Mouse (Mus musculus): Measurements from ENCODE around the gene C1qtnf7. TPM values are rescaled to one million over a fixed set of nuclear protein-coding genes. Genes with fewer than 3 reads are reported as not detected.

C1qtnf7 gene
- total RNA-seq (2014; rRNA removed) (1.0 and 1.2 TPM in 2 replicates), polyA plus RNA-seq (2015; fragmentation: Nextera tagmentation; extraction: Ambion mirVana) (1.1 and 1.5 TPM in 2 replicates)

- no peak within 1 kb of the TSS for H3K4me3 ChIP-seq (ENCODE audit: low read depth, low read length)
- 70% methylated on average over 15 of the region's 15 CpGs for WGBS
- no peaks in the 10 kb centered on the region for H3K9me3 ChIP-seq (ENCODE audit: low read length)
- no peaks in the 10 kb centered on the region for H3K4me1 ChIP-seq (ENCODE audit: insufficient read depth, low read length)
- no peaks in the 10 kb centered on the region for H3K27me3 ChIP-seq (ENCODE audit: insufficient read depth, low read length)
- no peak for ATAC-seq (ENCODE audit: low FRiP score)
- DNase-seq (ENCODE audit: low spot score), result no peak
- H3K4me2 ChIP-seq (ENCODE audit: low read depth, low read length, poor library complexity, severe bottlenecking), result no peak within 1 kb of the TSS
- no peak for TF ChIP-seq CTCF (IDR thresholded peaks at IDR 0.05)
- no peaks in the 10 kb centered on the region for H3K36me3 ChIP-seq (ENCODE audit: insufficient read depth, low read length)
- no peak within 1 kb of the TSS for H3K9ac ChIP-seq (replicated peaks; ENCODE audit: low read length, poor library complexity, severe bottlenecking)
- H3K27ac ChIP-seq (ENCODE audit: low read depth, low read length), result no peak within 1 kb of the TSS
Measured at GRCm38 (mm10) chr5:43515401-43515976, at the start of gene C1qtnf7. Gene C1qtnf7 (plus strand): TSS chr5:43515538.

GRCm38 (mm10) chr5:43466762-43467161, 48.6 kb upstream of the C1qtnf7 start:
- Histone ChIP-seq H3K9me3 (ENCODE audit: low read length) (no peaks in the 10 kb centered on the region), H3K4me3 (ENCODE audit: low read depth, low read length) (no peak overlapping the region), H3K4me1 (ENCODE audit: insufficient read depth, low read length) (no peaks in the 10 kb centered on the region), H3K9ac (replicated peaks; ENCODE audit: low read length, poor library complexity, severe bottlenecking) (no peak overlapping the region), H3K4me2 (ENCODE audit: low read depth, low read length, poor library complexity, severe bottlenecking) (no peak overlapping the region), H3K27ac (ENCODE audit: low read depth, low read length) (no peak overlapping the region), H3K36me3 (ENCODE audit: insufficient read depth, low read length) (no peaks in the 10 kb centered on the region), H3K27me3 (ENCODE audit: insufficient read depth, low read length) (no peaks in the 10 kb centered on the region)
- ATAC-seq (ENCODE audit: low FRiP score), result no peak
- 90% methylated on average over 2 of the region's 2 CpGs for WGBS
- DNase-seq (ENCODE audit: low spot score), result no peak
- no peak for TF ChIP-seq CTCF (IDR thresholded peaks at IDR 0.05)

- no peak overlapping the region for H3K27ac ChIP-seq (ENCODE audit: low read depth, low read length)
- H3K9ac ChIP-seq (replicated peaks; ENCODE audit: low read length, poor library complexity, severe bottlenecking), result no peak overlapping the region
- no peak overlapping the region for H3K4me2 ChIP-seq (ENCODE audit: low read depth, low read length, poor library complexity, severe bottlenecking)
- no peaks in the 10 kb centered on the region for H3K27me3 ChIP-seq (ENCODE audit: insufficient read depth, low read length)
- no peak for DNase-seq (ENCODE audit: low spot score)
- no peaks in the 10 kb centered on the region for H3K9me3 ChIP-seq (ENCODE audit: low read length)
- no peak for ATAC-seq (ENCODE audit: low FRiP score)
- H3K4me3 ChIP-seq (ENCODE audit: low read depth, low read length), result no peak overlapping the region
- H3K4me1 ChIP-seq (ENCODE audit: insufficient read depth, low read length), result no peaks in the 10 kb centered on the region
- no peaks in the 10 kb centered on the region for H3K36me3 ChIP-seq (ENCODE audit: insufficient read depth, low read length)
- no peak for TF ChIP-seq CTCF (IDR thresholded peaks at IDR 0.05)
- WGBS, result 79% methylated on average over 3 of the region's 3 CpGs
Measured at GRCm38 (mm10) chr5:43467214-43467613, 48.1 kb upstream of the C1qtnf7 start.

- H3K27ac ChIP-seq (ENCODE audit: low read depth, low read length), result no peak overlapping the region
- WGBS, result 76% methylated on average over 10 of the region's 10 CpGs
- no peak for ATAC-seq (ENCODE audit: low FRiP score)
Measured at GRCm38 (mm10) chr5:43468937-43469336, 46.4 kb upstream of the C1qtnf7 start.

GRCm38 (mm10) chr5:43477953-43478352, 37.4 kb upstream of the C1qtnf7 start:
- no peak for TF ChIP-seq CTCF (IDR thresholded peaks at IDR 0.05)
- Histone ChIP-seq H3K9ac (replicated peaks; ENCODE audit: low read length, poor library complexity, severe bottlenecking) (no peak overlapping the region), H3K36me3 (ENCODE audit: insufficient read depth, low read length) (no peaks in the 10 kb centered on the region), H3K4me2 (ENCODE audit: low read depth, low read length, poor library complexity, severe bottlenecking) (no peak overlapping the region), H3K4me3 (ENCODE audit: low read depth, low read length) (no peak overlapping the region), H3K9me3 (ENCODE audit: low read length) (no peaks in the 10 kb centered on the region), H3K27ac (ENCODE audit: low read depth, low read length) (no peak overlapping the region), H3K4me1 (ENCODE audit: insufficient read depth, low read length) (no peaks in the 10 kb centered on the region; the same call in 1 of the 2 replicates), H3K27me3 (ENCODE audit: insufficient read depth, low read length) (no peaks in the 10 kb centered on the region)
- ATAC-seq (ENCODE audit: low FRiP score), result no peak
- DNase-seq (ENCODE audit: low spot score), result no peak
- 84% methylated on average over 5 of the region's 5 CpGs for WGBS

More at GRCm38 (mm10) chr5:43468937-43469336, 46.4 kb upstream of the C1qtnf7 start:
- no peak for DNase-seq (ENCODE audit: low spot score)
- H3K4me1 ChIP-seq (ENCODE audit: insufficient read depth, low read length), result no peaks in the 10 kb centered on the region
- no peaks in the 10 kb centered on the region for H3K9me3 ChIP-seq (ENCODE audit: low read length)
- no peak overlapping the region for H3K4me3 ChIP-seq (ENCODE audit: low read depth, low read length)
- H3K9ac ChIP-seq (replicated peaks; ENCODE audit: low read length, poor library complexity, severe bottlenecking), result no peak overlapping the region
- no peak for TF ChIP-seq CTCF (IDR thresholded peaks at IDR 0.05)
- no peak overlapping the region for H3K4me2 ChIP-seq (ENCODE audit: low read depth, low read length, poor library complexity, severe bottlenecking)
- no peaks in the 10 kb centered on the region for H3K36me3 ChIP-seq (ENCODE audit: insufficient read depth, low read length)
- no peaks in the 10 kb centered on the region for H3K27me3 ChIP-seq (ENCODE audit: insufficient read depth, low read length)

GRCm38 (mm10) chr5:43480046-43480445, 35.3 kb upstream of the C1qtnf7 start:
- 82% methylated on average over 3 of the region's 3 CpGs for WGBS
- ATAC-seq (ENCODE audit: low FRiP score), result no peak
- DNase-seq (ENCODE audit: low spot score), result no peak

More at GRCm38 (mm10) chr5:43480046-43480445, 35.3 kb upstream of the C1qtnf7 start:
- no peaks in the 10 kb centered on the region for H3K9me3 ChIP-seq (ENCODE audit: low read length)
- H3K36me3 ChIP-seq (ENCODE audit: insufficient read depth, low read length), result no peaks in the 10 kb centered on the region
- H3K4me2 ChIP-seq (ENCODE audit: low read depth, low read length, poor library complexity, severe bottlenecking), result no peak overlapping the region
- no peak overlapping the region for H3K9ac ChIP-seq (replicated peaks; ENCODE audit: low read length, poor library complexity, severe bottlenecking)
- H3K27ac ChIP-seq (ENCODE audit: low read depth, low read length), result no peak overlapping the region
- no peak overlapping the region for H3K4me3 ChIP-seq (ENCODE audit: low read depth, low read length)
- H3K4me1 ChIP-seq (ENCODE audit: insufficient read depth, low read length), result no peaks in the 10 kb centered on the region; the same call in 1 of the 2 replicates
- no peaks in the 10 kb centered on the region for H3K27me3 ChIP-seq (ENCODE audit: insufficient read depth, low read length)
- no peak for TF ChIP-seq CTCF (IDR thresholded peaks at IDR 0.05)
